Mouse (Mus musculus) lung, postnatal 0 days (tissue): ENCODE measurements around the gene Pdgfd.

Experiments
- CTCF ChIP-seq: IDR thresholded peaks from 2 replicates; pipeline ENCODE4 v1.5.1; 2016; ENCODE audit warnings: antibody characterized with exemption, mild to moderate bottlenecking
- EP300 ChIP-seq: IDR thresholded peaks from 2 replicates; pipeline ENCODE4 v1.6.1; 2016; ENCODE audit warnings: antibody characterized with exemption, mild to moderate bottlenecking, control low read depth

- TF ChIP-seq CTCF (no peak), EP300 (no peak)
Observed at GRCm38 (mm10) chr9:6338344-6338743, 170.0 kb downstream of the Pdgfd start.
